Mouse (Mus musculus) liver, embryonic 12.5 days (tissue): ENCODE data around the gene Tbc1d22a. TPM values are rescaled to one million over a fixed set of nuclear protein-coding genes. Genes with fewer than 3 reads are reported as not detected.

Source experiments
- ATAC-seq: fragments of 200-750 bp; cut with Nextera tagmentation; 2 replicates; pipeline ENCODE4 v1.8.0; 2017; ENCODE audit warnings: moderate number of reproducible peaks, mild to moderate bottlenecking, moderate library complexity
- H3K27ac ChIP-seq: fragments of 300-500 bp; sonication (generic); 2 replicates; pipeline ENCODE4 v1.5.1; 2016; ENCODE audit warnings: mild to moderate bottlenecking
- H3K27me3 ChIP-seq: fragments of 300-500 bp; sonication (generic); replicated peaks from 2 replicates; pipeline ENCODE4 v1.6.1; 2016; ENCODE audit warnings: mild to moderate bottlenecking, moderate library complexity
- H3K36me3 ChIP-seq: fragments of 300-500 bp; sonication (generic); 2 replicates; pipeline ENCODE4 v1.6.1; 2016; ENCODE audit warnings: mild to moderate bottlenecking, moderate library complexity
- H3K4me1 ChIP-seq: fragments of 300-500 bp; sonication (generic); 2 replicates; pipeline ENCODE4 v1.6.1; 2016
- H3K4me2 ChIP-seq: fragments of 300-500 bp; sonication (generic); 2 replicates; pipeline ENCODE4 v1.6.1; 2016; ENCODE audit warnings: mild to moderate bottlenecking, moderate library complexity
- H3K4me3 ChIP-seq: fragments of 300-500 bp; sonication (generic); 2 replicates; pipeline ENCODE4 v1.5.1; 2016; ENCODE audit warnings: mild to moderate bottlenecking, moderate library complexity
- H3K9ac ChIP-seq: fragments of 300-500 bp; sonication (generic); 2 replicates; pipeline ENCODE4 v1.6.1; 2016; ENCODE audit warnings: mild to moderate bottlenecking, moderate library complexity
- H3K9me3 ChIP-seq: fragments of 300-500 bp; sonication (generic); replicated peaks from 2 replicates; pipeline ENCODE4 v1.6.1; 2016; ENCODE audit warnings: mild to moderate bottlenecking, moderate library complexity
- WGBS: fragments of 180-500 bp; shearing (Covaris S2); methylation state at CpG from one replicate; pipeline ENCODE4 v1.1.7; 2016; ENCODE audit not compliant: insufficient replicate concordance; 5-methylcytosine and 5-hydroxymethylcytosine counted together
- polyA plus RNA-seq: library from polyadenylated mRNA; unstranded; fragments of >200 nt; fragmentation: Nextera tagmentation; extraction: Ambion mirVana; gene quantifications from 2 replicates; pipeline ENCODE4 v1.2.1, GENCODE M21; 2016

Tbc1d22a gene
- polyA plus RNA-seq, 1 experiment from 2014 or later: 9.2 TPM

DNA sequence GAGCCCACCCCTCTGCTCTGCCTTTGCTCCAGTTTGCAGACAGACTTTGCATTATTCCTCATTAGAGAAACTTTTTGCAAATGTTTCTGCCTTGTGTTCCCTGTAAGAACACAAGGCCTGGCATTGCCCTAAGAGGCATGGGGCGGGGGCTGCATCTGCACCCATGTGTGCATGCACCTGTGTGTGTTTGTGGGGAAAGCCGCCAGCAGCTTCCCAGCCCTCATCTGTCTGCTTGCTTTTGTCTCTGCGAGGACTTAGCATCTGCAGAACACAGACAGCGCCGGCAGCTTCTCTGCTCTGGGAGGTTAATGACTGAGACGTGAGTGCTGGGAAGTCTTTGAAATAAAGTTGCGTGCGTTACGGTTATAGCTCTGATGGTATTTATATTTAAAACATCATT lies 120.5 kb downstream of the Tbc1d22a start:
- H3K9me3 ChIP-seq: no peaks in the 10 kb centered on the region
- H3K9ac ChIP-seq: no peak overlapping the region
- no peak overlapping the region for H3K27ac ChIP-seq
- H3K27me3 ChIP-seq: no peaks in the 10 kb centered on the region
- H3K4me1 ChIP-seq: no peaks in the 10 kb centered on the region
- 84% methylated on average over 9 of the region's 9 CpGs for WGBS
- ATAC-seq: no peak
- H3K4me2 ChIP-seq: no peak overlapping the region
- no peaks in the 10 kb centered on the region for H3K36me3 ChIP-seq
- H3K4me3 ChIP-seq: no peak overlapping the region

DNA sequence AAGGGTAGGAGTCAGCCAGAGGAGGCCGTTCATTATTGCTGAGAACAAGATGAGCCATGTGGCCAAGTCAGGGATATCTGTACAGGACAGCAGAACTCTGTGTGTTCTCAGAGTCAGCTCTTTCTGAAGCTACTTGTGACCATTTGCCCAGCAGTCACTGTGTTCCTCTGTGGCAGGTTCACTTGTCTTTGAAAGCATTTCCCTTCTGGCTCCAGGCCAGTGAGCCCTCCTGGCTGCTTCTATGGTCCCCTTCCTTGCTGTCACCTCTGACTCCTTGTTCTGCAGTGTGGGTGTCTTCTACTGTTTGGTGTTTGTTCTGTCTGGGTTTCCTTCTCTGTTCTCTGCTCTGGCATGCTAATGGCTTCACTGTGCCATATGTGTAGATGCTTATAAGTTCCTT lies 121.5 kb downstream of the Tbc1d22a start:
- Histone ChIP-seq H3K4me1 (no peaks in the 10 kb centered on the region), H3K27ac (no peak overlapping the region), H3K27me3 (no peaks in the 10 kb centered on the region), H3K9me3 (no peaks in the 10 kb centered on the region), H3K4me2 (no peak overlapping the region), H3K4me3 (no peak overlapping the region), H3K9ac (no peak overlapping the region), H3K36me3 (no peaks in the 10 kb centered on the region)
- no peak for ATAC-seq
- 89% methylated on average over 1 of the region's 1 CpGs for WGBS

GRCm38 (mm10) chr15:86337726-86338125 lies 123.5 kb downstream of the Tbc1d22a start:
- no peak overlapping the region for H3K27ac ChIP-seq
- H3K9ac ChIP-seq: no peak overlapping the region
- H3K4me3 ChIP-seq: no peak overlapping the region
- H3K9me3 ChIP-seq: no peaks in the 10 kb centered on the region
- no peak for ATAC-seq
- H3K4me1 ChIP-seq: no peaks in the 10 kb centered on the region
- no peaks in the 10 kb centered on the region for H3K27me3 ChIP-seq
- WGBS: 75% methylated on average over 10 of the region's 10 CpGs
- no peaks in the 10 kb centered on the region for H3K36me3 ChIP-seq
- no peak overlapping the region for H3K4me2 ChIP-seq

GRCm38 (mm10) chr15:86339736-86340135 lies 125.5 kb downstream of the Tbc1d22a start:
- no peak for ATAC-seq
- Histone ChIP-seq H3K4me3 (no peak overlapping the region), H3K4me2 (no peak overlapping the region), H3K9me3 (no peaks in the 10 kb centered on the region), H3K36me3 (no peaks in the 10 kb centered on the region), H3K27me3 (no peaks in the 10 kb centered on the region), H3K27ac (no peak overlapping the region), H3K9ac (no peak overlapping the region), H3K4me1 (no peaks in the 10 kb centered on the region)
- 80% methylated on average over 2 of the region's 2 CpGs for WGBS

- no peak overlapping the region for H3K27ac ChIP-seq
- H3K4me2 ChIP-seq: no peak overlapping the region
- H3K36me3 ChIP-seq: no peaks in the 10 kb centered on the region
- no peak overlapping the region for H3K9ac ChIP-seq
- no peaks in the 10 kb centered on the region for H3K9me3 ChIP-seq
- H3K4me1 ChIP-seq: peaks cover 9% of the 10 kb centered on the region
- 76% methylated on average over 6 of the region's 6 CpGs for WGBS
- no peak for ATAC-seq
- H3K4me3 ChIP-seq: no peak overlapping the region
- H3K27me3 ChIP-seq: no peaks in the 10 kb centered on the region
Measured at GRCm38 (mm10) chr15:86340766-86341165, 126.5 kb downstream of the Tbc1d22a start.

GRCm38 (mm10) chr15:86342637-86343375 lies 128.5 kb downstream of the Tbc1d22a start:
- ATAC-seq: no peak
- H3K4me2 ChIP-seq: no peak overlapping the region
- 78% methylated on average over 8 of the region's 8 CpGs for WGBS

GRCm38 (mm10) chr15:86344906-86345331 lies 130.7 kb downstream of the Tbc1d22a start:
- WGBS: 57% methylated on average over 8 of the region's 8 CpGs

More at GRCm38 (mm10) chr15:86342637-86343375, 128.5 kb downstream of the Tbc1d22a start:
- H3K36me3 ChIP-seq: no peaks in the 10 kb centered on the region
- no peak overlapping the region for H3K9ac ChIP-seq
- H3K27ac ChIP-seq: no peak overlapping the region
- no peaks in the 10 kb centered on the region for H3K27me3 ChIP-seq
- no peak overlapping the region for H3K4me3 ChIP-seq
- H3K9me3 ChIP-seq: no peaks in the 10 kb centered on the region
- peaks cover 12% of the 10 kb centered on the region for H3K4me1 ChIP-seq

GRCm38 (mm10) chr15:86345907-86346306 lies 131.6 kb downstream of the Tbc1d22a start:
- WGBS: 58% methylated on average over 9 of the region's 9 CpGs
- no peak for ATAC-seq

More at GRCm38 (mm10) chr15:86344906-86345331, 130.7 kb downstream of the Tbc1d22a start:
- Histone ChIP-seq H3K27ac (no peak overlapping the region), H3K4me3 (no peak overlapping the region), H3K4me2 (no peak overlapping the region), H3K27me3 (no peaks in the 10 kb centered on the region), H3K4me1 (peaks cover 12% of the 10 kb centered on the region), H3K9ac (no peak overlapping the region), H3K36me3 (no peaks in the 10 kb centered on the region), H3K9me3 (no peaks in the 10 kb centered on the region)
- ATAC-seq: no peak

GRCm38 (mm10) chr15:86346606-86347005 lies 132.3 kb downstream of the Tbc1d22a start:
- 73% methylated on average over 3 of the region's 3 CpGs for WGBS
- no peak overlapping the region for H3K4me3 ChIP-seq

More at GRCm38 (mm10) chr15:86345907-86346306, 131.6 kb downstream of the Tbc1d22a start:
- no peaks in the 10 kb centered on the region for H3K36me3 ChIP-seq
- H3K4me2 ChIP-seq: no peak overlapping the region
- no peaks in the 10 kb centered on the region for H3K9me3 ChIP-seq
- H3K27ac ChIP-seq: no peak overlapping the region
- peaks cover 17% of the 10 kb centered on the region for H3K4me1 ChIP-seq
- H3K27me3 ChIP-seq: no peaks in the 10 kb centered on the region
- H3K9ac ChIP-seq: no peak overlapping the region
- H3K4me3 ChIP-seq: no peak overlapping the region

DNA sequence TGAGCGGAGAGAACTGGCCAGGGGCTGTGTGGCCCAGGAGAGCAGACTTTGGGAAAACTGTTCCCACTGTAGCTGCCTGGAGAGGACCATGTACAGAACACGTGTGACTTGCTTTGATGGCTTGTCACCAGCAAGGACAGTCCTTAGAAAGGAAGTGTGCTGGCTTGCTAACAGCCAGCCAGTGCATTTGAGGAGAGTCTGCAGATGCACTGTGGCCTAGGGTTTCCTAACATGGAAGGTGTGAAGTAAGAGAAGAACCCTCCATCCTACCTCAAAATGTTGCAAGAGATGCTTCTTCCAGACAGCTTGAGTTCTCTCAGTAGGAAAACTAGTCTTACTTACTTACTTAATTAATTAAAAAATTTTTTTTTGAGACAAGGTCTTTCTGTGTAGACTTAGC lies 140.7 kb downstream of the Tbc1d22a start:
- H3K9me3 ChIP-seq: no peaks in the 10 kb centered on the region
- H3K27ac ChIP-seq: no peak overlapping the region
- no peaks in the 10 kb centered on the region for H3K27me3 ChIP-seq
- H3K4me2 ChIP-seq: no peak overlapping the region
- peaks cover 5% of the 10 kb centered on the region; the same call in 1 of the 2 replicates for H3K4me1 ChIP-seq
- no peak for ATAC-seq
- no peak overlapping the region for H3K4me3 ChIP-seq
- 0 out of 2 replicates have a peak, but pooled peaks cover 2% of the 10 kb centered on the region for H3K36me3 ChIP-seq
- WGBS: 65% methylated on average over 2 of the region's 2 CpGs
- no peak overlapping the region for H3K9ac ChIP-seq

More at GRCm38 (mm10) chr15:86346606-86347005, 132.3 kb downstream of the Tbc1d22a start:
- no peaks in the 10 kb centered on the region for H3K9me3 ChIP-seq
- H3K27ac ChIP-seq: no peak overlapping the region
- H3K4me2 ChIP-seq: no peak overlapping the region
- H3K9ac ChIP-seq: no peak overlapping the region
- 0 out of 2 replicates have a peak, but pooled peaks cover 1% of the 10 kb centered on the region for H3K36me3 ChIP-seq
- H3K4me1 ChIP-seq: peaks cover 17% of the 10 kb centered on the region
- no peaks in the 10 kb centered on the region for H3K27me3 ChIP-seq
- no peak for ATAC-seq

GRCm38 (mm10) chr15:86355857-86356256 lies 141.6 kb downstream of the Tbc1d22a start:
- H3K4me2 ChIP-seq: no peak overlapping the region
- H3K27me3 ChIP-seq: no peaks in the 10 kb centered on the region
- 0 out of 2 replicates have a peak, but pooled peaks cover 2% of the 10 kb centered on the region for H3K36me3 ChIP-seq
- no peak overlapping the region for H3K9ac ChIP-seq
- H3K4me1 ChIP-seq: 0 out of 2 replicates have a peak, but pooled peaks cover under 1% of the 10 kb centered on the region
- H3K9me3 ChIP-seq: no peaks in the 10 kb centered on the region
- no peak for ATAC-seq
- H3K27ac ChIP-seq: no peak overlapping the region
- H3K4me3 ChIP-seq: no peak overlapping the region
- 35% methylated on average over 2 of the region's 2 CpGs for WGBS

DNA sequence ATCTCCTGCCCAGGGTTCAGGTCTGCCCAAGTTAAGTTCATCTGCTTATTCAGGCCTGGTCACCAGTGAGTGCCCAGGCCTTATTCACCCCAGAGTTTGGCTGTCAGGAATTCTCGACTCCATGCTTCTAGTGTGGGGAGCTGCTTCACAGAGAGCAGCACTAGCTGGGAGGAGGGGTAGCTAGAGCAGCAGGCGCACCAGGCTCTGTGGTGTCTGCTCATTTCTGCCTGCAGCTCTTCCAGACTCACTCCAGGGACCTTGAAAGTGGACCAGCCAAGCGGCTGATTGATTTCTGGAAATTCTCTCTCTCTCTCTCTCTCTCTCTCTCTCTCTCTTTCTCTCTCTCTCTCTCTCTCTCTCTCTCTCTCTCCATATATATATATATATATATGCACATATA lies 146.1 kb downstream of the Tbc1d22a start:
- 62% methylated on average over 3 of the region's 3 CpGs for WGBS
- no peak overlapping the region for H3K4me3 ChIP-seq
- no peaks in the 10 kb centered on the region for H3K27me3 ChIP-seq
- H3K9me3 ChIP-seq: no peaks in the 10 kb centered on the region
- no peak overlapping the region for H3K27ac ChIP-seq
- no peak overlapping the region for H3K4me2 ChIP-seq
- no peaks in the 10 kb centered on the region for H3K4me1 ChIP-seq
- ATAC-seq: no peak
- no peak overlapping the region for H3K9ac ChIP-seq
- no peaks in the 10 kb centered on the region for H3K36me3 ChIP-seq
